Mouse (Mus musculus) adrenal gland (tissue): ENCODE measurements at regions not wholly inside any gene's neighbourhood (a gene's known extent, or its start where the extent isn't known, plus 50 kb on each side); places are given as distances from the start of the nearest gene placed in this dataset.

ENCODE experiments used
- intact Hi-C: fragments of 180-260 bp; cut with DNase I; formaldehyde crosslinking; loops from one replicate; pipeline ENCODE4 v1.15.1; 2025

GRCm38 (mm10) chr10:68842023-68842735, 118.7 kb downstream of the Tmem26 start:
- intact Hi-C loops, result no loop called here

- intact Hi-C loops, result no loop called here
These were observed 120.6 kb downstream of the Tmem26 start for GRCm38 (mm10) chr10:68844066-68844465.

GRCm38 (mm10) chr10:68844596-68844995, 121.2 kb downstream of the Tmem26 start:
- intact Hi-C loops, result no loop called here

- intact Hi-C loops, result no loop called here
These were observed 127.7 kb downstream of the Tmem26 start for GRCm38 (mm10) chr10:68851153-68851552.

- intact Hi-C loops, result no loop called here
These were observed 132.8 kb downstream of the Tmem26 start for GRCm38 (mm10) chr10:68855934-68856891.

GRCm38 (mm10) chr10:68864606-68865378, 141.3 kb downstream of the Tmem26 start:
- intact Hi-C loops, result no loop called here

- intact Hi-C loops, result no loop called here
These were observed 142.3 kb downstream of the Tmem26 start for GRCm38 (mm10) chr10:68865776-68866175.

GRCm38 (mm10) chr10:68867361-68867760, 143.9 kb downstream of the Tmem26 start:
- intact Hi-C loops, result no loop called here

GRCm38 (mm10) chr10:68872102-68872501, 148.7 kb downstream of the Tmem26 start:
- intact Hi-C loops, result no loop called here

- intact Hi-C loops, result no loop called here
These were observed 152.2 kb downstream of the Tmem26 start for GRCm38 (mm10) chr10:68875641-68876040.

- intact Hi-C loops, result no loop called here
These were observed 169.8 kb downstream of the Tmem26 start for GRCm38 (mm10) chr10:68893100-68893841.

GRCm38 (mm10) chr10:68894121-68894520, 170.7 kb downstream of the Tmem26 start:
- intact Hi-C loops, result no loop called here

- intact Hi-C loops, result no loop called here
These were observed 174.1 kb downstream of the Tmem26 start for GRCm38 (mm10) chr10:68897524-68897923.

- intact Hi-C loops, result loop anchor here (10.0 kb wide), 2 partner anchors 214 to 264 kb away; no protein-coding TSS in a partner anchor
These were observed 177.7 kb downstream of the Tmem26 start for GRCm38 (mm10) chr10:68901168-68901567.

- intact Hi-C loops, result loop anchor here (2.0 to 10.0 kb wide), 3 partner anchors 76 to 262 kb away; no protein-coding TSS in a partner anchor
These were observed 179.2 kb downstream of the Tmem26 start for GRCm38 (mm10) chr10:68902670-68903069.

- intact Hi-C loops, result loop anchor here (10.0 kb wide), 2 partner anchors 210 to 260 kb away; no protein-coding TSS in a partner anchor
These were observed 180.9 kb downstream of the Tmem26 start for GRCm38 (mm10) chr10:68904337-68904736.

- intact Hi-C loops, result loop anchor here (5.0 to 10.0 kb wide), 4 partner anchors 207 to 441 kb away; no protein-coding TSS in a partner anchor
These were observed 184.8 kb downstream of the Tmem26 start for GRCm38 (mm10) chr10:68908236-68908635.

GRCm38 (mm10) chr10:68909018-68909417, 185.6 kb downstream of the Tmem26 start:
- intact Hi-C loops, result loop anchor here (5.0 to 10.0 kb wide), 4 partner anchors 206 to 442 kb away; no protein-coding TSS in a partner anchor

GRCm38 (mm10) chr10:68916147-68916546, 192.7 kb downstream of the Tmem26 start:
- intact Hi-C loops, result no loop called here

- intact Hi-C loops, result no loop called here
These were observed 212.4 kb downstream of the Tmem26 start for GRCm38 (mm10) chr10:68935843-68936242.
